Mouse (Mus musculus): Measurements from ENCODE around the gene Dclk1. TPM values are rescaled to one million over a fixed set of nuclear protein-coding genes. Genes with fewer than 3 reads are reported as not detected.

Dclk1 gene
- polyA plus RNA-seq, 1 experiment from 2014 or later = 62.8 TPM

GRCm38 (mm10) chr3:55553031-55553430 lies 310.9 kb downstream of the Dclk1 start:
- H3K4me2 ChIP-seq = no peak overlapping the region
- H3K4me1 ChIP-seq (replicated peaks) = peaks cover 17% of the 10 kb centered on the region
- no peak overlapping the region for H3K9ac ChIP-seq (replicated peaks)
- no peak overlapping the region for H3K27ac ChIP-seq
- ATAC-seq (ENCODE audit: insufficient number of reproducible peaks, insufficient read depth, low FRiP score, low TSS enrichment, low read depth) = no peak
- 94% methylated on average over 9 of the region's 9 CpGs for WGBS
- H3K4me3 ChIP-seq (replicated peaks) = no peak overlapping the region
- no peaks in the 10 kb centered on the region for H3K27me3 ChIP-seq
- no peaks in the 10 kb centered on the region for H3K36me3 ChIP-seq
- H3K9me3 ChIP-seq = no peaks in the 10 kb centered on the region

- Histone ChIP-seq H3K4me1 (replicated peaks) (peaks cover 12% of the 10 kb centered on the region), H3K4me3 (replicated peaks) (no peak overlapping the region), H3K9me3 (no peaks in the 10 kb centered on the region), H3K4me2 (no peak overlapping the region), H3K27me3 (no peaks in the 10 kb centered on the region), H3K36me3 (no peaks in the 10 kb centered on the region), H3K9ac (replicated peaks) (no peak overlapping the region), H3K27ac (no peak overlapping the region)
- WGBS = 78% methylated on average over 6 of the region's 6 CpGs
- ATAC-seq (ENCODE audit: insufficient number of reproducible peaks, insufficient read depth, low FRiP score, low TSS enrichment, low read depth) = no peak
Measured at GRCm38 (mm10) chr3:55555848-55556247, 313.7 kb downstream of the Dclk1 start.

GRCm38 (mm10) chr3:55558570-55558969 lies 316.4 kb downstream of the Dclk1 start:
- Histone ChIP-seq H3K9ac (replicated peaks) (no peak overlapping the region), H3K4me1 (replicated peaks) (no peaks in the 10 kb centered on the region), H3K27me3 (no peaks in the 10 kb centered on the region), H3K4me3 (replicated peaks) (no peak overlapping the region), H3K9me3 (no peaks in the 10 kb centered on the region), H3K27ac (no peak overlapping the region), H3K4me2 (no peak overlapping the region), H3K36me3 (no peaks in the 10 kb centered on the region)
- 62% methylated on average over 1 of the region's 1 CpGs for WGBS
- no peak for ATAC-seq (ENCODE audit: insufficient number of reproducible peaks, insufficient read depth, low FRiP score, low TSS enrichment, low read depth)

- H3K27me3 ChIP-seq = no peaks in the 10 kb centered on the region
- H3K27ac ChIP-seq = no peak overlapping the region
- H3K9ac ChIP-seq (replicated peaks) = no peak overlapping the region
- no peak overlapping the region for H3K4me2 ChIP-seq
- peaks cover 8% of the 10 kb centered on the region; the same call in 1 of the 2 replicates for H3K4me1 ChIP-seq (replicated peaks)
- ATAC-seq (ENCODE audit: insufficient number of reproducible peaks, insufficient read depth, low FRiP score, low TSS enrichment, low read depth) = no peak
- 94% methylated on average over 3 of the region's 3 CpGs for WGBS
- H3K36me3 ChIP-seq = no peaks in the 10 kb centered on the region
- H3K4me3 ChIP-seq (replicated peaks) = no peak overlapping the region
- H3K9me3 ChIP-seq = no peaks in the 10 kb centered on the region
Measured at GRCm38 (mm10) chr3:55567476-55567875, 325.3 kb downstream of the Dclk1 start.

DNA sequence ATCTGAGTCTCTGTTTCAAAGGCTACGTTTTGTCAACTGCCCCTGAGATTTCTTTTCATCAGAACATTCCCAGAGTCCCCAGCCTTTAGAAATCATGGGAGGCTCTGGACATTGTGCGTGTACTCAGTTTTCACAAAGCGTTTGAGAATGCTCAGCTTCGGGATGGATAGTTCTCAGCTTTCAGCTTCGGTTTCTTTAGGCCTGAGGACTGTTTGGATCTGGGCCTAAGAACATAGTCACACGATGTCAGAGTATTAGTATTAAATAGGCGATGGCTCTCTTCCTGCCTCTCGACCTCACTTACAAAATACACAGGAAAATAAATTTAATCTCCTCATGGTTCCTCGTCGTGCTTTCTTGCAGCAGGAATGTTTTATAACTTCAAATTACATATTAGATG lies 327.4 kb downstream of the Dclk1 start:
- no peaks in the 10 kb centered on the region for H3K27me3 ChIP-seq
- no peak for ATAC-seq (ENCODE audit: insufficient number of reproducible peaks, insufficient read depth, low FRiP score, low TSS enrichment, low read depth)
- H3K36me3 ChIP-seq = no peaks in the 10 kb centered on the region
- no peak overlapping the region for H3K27ac ChIP-seq
- peaks cover 13% of the 10 kb centered on the region; the same call in 1 of the 2 replicates for H3K4me1 ChIP-seq (replicated peaks)
- no peaks in the 10 kb centered on the region for H3K9me3 ChIP-seq
- 78% methylated on average over 10 of the region's 10 CpGs for WGBS
- H3K4me2 ChIP-seq = no peak overlapping the region
- no peak overlapping the region for H3K9ac ChIP-seq (replicated peaks)
- no peak overlapping the region for H3K4me3 ChIP-seq (replicated peaks)

- Histone ChIP-seq H3K27me3 (no peaks in the 10 kb centered on the region), H3K36me3 (no peaks in the 10 kb centered on the region), H3K9me3 (no peaks in the 10 kb centered on the region), H3K4me2 (no peak overlapping the region), H3K27ac (no peak overlapping the region), H3K4me1 (replicated peaks) (peaks cover 13% of the 10 kb centered on the region; the same call in 1 of the 2 replicates), H3K9ac (replicated peaks) (no peak overlapping the region), H3K4me3 (replicated peaks) (no peak overlapping the region)
- 87% methylated on average over 3 of the region's 3 CpGs for WGBS
- no peak for ATAC-seq (ENCODE audit: insufficient number of reproducible peaks, insufficient read depth, low FRiP score, low TSS enrichment, low read depth)
Measured at GRCm38 (mm10) chr3:55571034-55571433, 328.9 kb downstream of the Dclk1 start.

DNA sequence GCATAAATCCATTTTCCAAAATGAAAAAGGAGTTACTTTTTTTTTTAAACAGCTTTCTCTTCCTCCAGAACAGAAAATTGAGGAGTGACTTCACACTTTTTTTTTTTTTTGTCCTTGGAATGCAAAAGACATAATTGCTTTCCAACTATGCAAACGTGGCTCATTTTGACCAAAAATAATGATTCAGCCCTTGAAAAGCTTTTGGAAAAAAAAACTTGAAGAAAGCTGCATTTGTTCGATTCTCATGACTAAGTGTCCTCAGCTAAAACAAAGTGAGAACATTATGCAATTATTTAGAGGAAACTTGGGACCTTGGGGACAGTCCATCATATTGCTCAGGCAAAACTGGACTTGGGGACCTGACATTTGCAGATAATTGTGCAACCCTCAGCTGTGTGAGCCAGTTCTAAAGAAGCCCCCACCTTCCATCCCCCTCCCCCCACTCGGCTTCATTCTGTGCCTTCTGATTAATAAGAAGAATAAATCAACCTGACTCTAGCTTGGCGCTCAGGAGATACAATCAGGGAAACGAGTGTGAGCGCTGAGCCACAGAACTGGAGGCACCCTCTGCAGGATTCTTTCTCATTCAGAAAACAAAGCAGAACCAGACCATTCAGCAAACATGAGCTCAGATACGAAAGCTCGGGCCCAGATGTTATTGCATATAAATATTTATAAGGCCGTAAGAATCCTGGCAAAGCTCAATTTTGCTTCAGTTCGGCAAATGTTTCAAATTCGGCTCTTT lies 329.6 kb downstream of the Dclk1 start:
- H3K36me3 ChIP-seq = no peaks in the 10 kb centered on the region
- no peak for ATAC-seq (ENCODE audit: insufficient number of reproducible peaks, insufficient read depth, low FRiP score, low TSS enrichment, low read depth)
- no peaks in the 10 kb centered on the region for H3K9me3 ChIP-seq
- 51% methylated on average over 11 of the region's 11 CpGs for WGBS
- no peak overlapping the region for H3K9ac ChIP-seq (replicated peaks)
- H3K27ac ChIP-seq = 0 out of 2 replicates have a peak overlapping the region, but pooled peaks have one; percentile 26
- no peaks in the 10 kb centered on the region for H3K27me3 ChIP-seq
- H3K4me3 ChIP-seq (replicated peaks) = no peak overlapping the region
- H3K4me2 ChIP-seq = no peak overlapping the region
- peaks cover 13% of the 10 kb centered on the region; the same call in 1 of the 2 replicates for H3K4me1 ChIP-seq (replicated peaks)

DNA sequence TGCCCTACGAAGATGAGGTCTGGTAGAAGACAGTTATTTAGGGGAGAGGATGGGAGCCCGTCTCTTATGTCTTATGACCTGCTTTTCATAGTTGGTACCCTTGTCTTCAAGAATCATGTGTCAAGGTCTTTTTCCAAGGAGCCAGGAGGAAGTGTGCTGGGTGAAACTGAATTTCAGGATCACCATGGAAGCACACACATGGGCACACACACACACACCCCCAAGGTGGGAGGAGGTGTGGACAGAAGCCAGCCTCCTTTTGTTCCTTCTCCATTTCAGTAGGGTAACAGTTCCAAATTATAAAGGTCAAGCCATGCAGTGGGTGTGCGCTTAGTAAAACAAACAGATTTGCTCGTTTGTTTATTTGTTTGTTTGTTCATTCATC lies 330.1 kb downstream of the Dclk1 start:
- H3K4me2 ChIP-seq = no peak overlapping the region
- no peak for ATAC-seq (ENCODE audit: insufficient number of reproducible peaks, insufficient read depth, low FRiP score, low TSS enrichment, low read depth)
- no peaks in the 10 kb centered on the region for H3K36me3 ChIP-seq
- no peak overlapping the region for H3K4me3 ChIP-seq (replicated peaks)
- H3K27me3 ChIP-seq = no peaks in the 10 kb centered on the region
- no peaks in the 10 kb centered on the region for H3K9me3 ChIP-seq
- 0 out of 2 replicates have a peak overlapping the region, but pooled peaks have one; percentile 26 for H3K27ac ChIP-seq
- no peak overlapping the region for H3K9ac ChIP-seq (replicated peaks)
- peaks cover 13% of the 10 kb centered on the region; the same call in 1 of the 2 replicates for H3K4me1 ChIP-seq (replicated peaks)
- WGBS = 72% methylated on average over 4 of the region's 4 CpGs

DNA sequence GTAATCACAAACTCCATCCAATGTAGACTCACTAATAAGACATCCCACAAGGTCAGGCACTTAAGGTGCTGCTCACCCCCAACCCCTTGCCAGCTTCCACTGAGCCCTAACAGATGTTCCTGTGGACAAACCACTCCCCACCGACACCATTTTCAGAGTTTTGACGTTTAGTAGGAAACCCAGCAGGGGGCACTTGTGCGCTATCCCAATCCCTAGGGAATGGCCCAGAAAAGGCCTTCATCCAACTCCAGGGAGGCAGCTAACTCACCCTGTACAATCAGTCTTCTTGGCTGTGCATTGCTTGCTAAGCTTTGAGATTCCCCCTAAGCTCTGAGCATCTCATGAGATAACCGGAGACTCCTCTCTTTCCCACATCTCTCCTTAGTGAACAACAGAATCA lies 331.8 kb downstream of the Dclk1 start:
- WGBS = 41% methylated on average over 4 of the region's 4 CpGs
- ATAC-seq (ENCODE audit: insufficient number of reproducible peaks, insufficient read depth, low FRiP score, low TSS enrichment, low read depth) = no peak
- no peak overlapping the region for H3K4me3 ChIP-seq (replicated peaks)
- H3K27me3 ChIP-seq = no peaks in the 10 kb centered on the region
- H3K27ac ChIP-seq = no peak overlapping the region
- H3K36me3 ChIP-seq = no peaks in the 10 kb centered on the region
- no peak overlapping the region for H3K4me2 ChIP-seq
- peaks cover 13% of the 10 kb centered on the region; the same call in 1 of the 2 replicates for H3K4me1 ChIP-seq (replicated peaks)
- H3K9ac ChIP-seq (replicated peaks) = no peak overlapping the region
- H3K9me3 ChIP-seq = no peaks in the 10 kb centered on the region

- peak overlapping the region; percentile 46 for H3K4me2 ChIP-seq
Measured at GRCm38 (mm10) chr3:55587434-55587971, 345.3 kb downstream of the Dclk1 start.

GRCm38 (mm10) chr3:55587972-55588946 lies 346.1 kb downstream of the Dclk1 start:
- ATAC-seq (ENCODE audit: insufficient number of reproducible peaks, insufficient read depth, low FRiP score, low TSS enrichment, low read depth) = peak; percentile 85
- no peaks in the 10 kb centered on the region for H3K27me3 ChIP-seq
- H3K36me3 ChIP-seq = no peaks in the 10 kb centered on the region
- H3K4me3 ChIP-seq (replicated peaks) = no peak overlapping the region
- 5% methylated on average over 12 of the region's 12 CpGs for WGBS
- peak overlapping the region; percentile 97 for H3K27ac ChIP-seq
- H3K4me1 ChIP-seq (replicated peaks) = peaks cover 50% of the 10 kb centered on the region
- H3K9ac ChIP-seq (replicated peaks) = peak overlapping the region; percentile 42
- peak overlapping the region; percentile 46 for H3K4me2 ChIP-seq
- H3K9me3 ChIP-seq = no peaks in the 10 kb centered on the region

More at GRCm38 (mm10) chr3:55587434-55587971, 345.3 kb downstream of the Dclk1 start:
- 9% methylated on average over 12 of the region's 12 CpGs for WGBS
- Histone ChIP-seq H3K4me3 (replicated peaks) (no peak overlapping the region), H3K4me1 (replicated peaks) (peaks cover 47% of the 10 kb centered on the region), H3K9me3 (no peaks in the 10 kb centered on the region), H3K9ac (replicated peaks) (no peak overlapping the region), H3K36me3 (no peaks in the 10 kb centered on the region), H3K27me3 (no peaks in the 10 kb centered on the region), H3K27ac (peak overlapping the region; percentile 97)
- ATAC-seq (ENCODE audit: insufficient number of reproducible peaks, insufficient read depth, low FRiP score, low TSS enrichment, low read depth) = peak; percentile 29
